Mouse (Mus musculus): ENCODE results near the gene Daw1.

The Daw1 gene

DNA sequence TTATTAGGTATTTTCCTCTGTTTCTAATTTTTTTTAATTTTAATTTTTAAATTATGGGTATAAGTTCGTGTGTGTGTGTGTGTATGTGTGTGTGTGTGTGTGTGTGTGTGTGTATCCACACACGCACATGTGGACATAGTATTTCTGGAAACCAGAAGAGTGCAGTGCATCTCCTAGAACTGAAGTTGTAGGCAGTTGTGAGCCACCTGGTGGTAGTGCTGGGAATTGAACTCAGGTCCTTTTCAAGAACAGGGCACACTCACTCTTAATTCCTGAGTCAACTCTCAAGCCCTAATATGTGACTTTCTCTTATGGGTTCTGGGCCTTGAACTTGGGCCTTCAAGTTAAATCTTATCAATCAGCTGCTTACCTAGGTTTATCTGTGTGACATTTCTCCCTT, 27.6 kb downstream of the Daw1 start:
- peak; percentile 84 for DNase-seq (ENCODE audit: low read depth, low spot score)

DNA sequence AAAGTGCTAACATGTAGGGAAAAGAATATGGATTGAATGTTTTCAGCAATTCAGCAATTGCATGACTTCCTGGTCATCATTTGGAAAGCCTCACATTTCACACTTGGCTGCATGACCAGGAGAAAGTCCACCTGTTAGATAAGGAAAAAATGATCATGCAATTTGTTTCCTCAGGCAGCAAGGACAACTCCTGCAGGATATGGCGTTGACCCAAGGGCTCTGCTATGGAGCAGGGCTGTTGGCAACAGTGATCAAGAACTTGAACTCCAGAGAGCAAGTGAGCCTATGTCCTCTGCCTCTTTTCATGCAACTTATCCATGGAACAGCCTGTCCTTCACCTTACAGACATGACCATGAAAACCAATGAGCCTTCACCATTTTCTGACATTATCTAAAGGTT, 50.4 kb downstream of the Daw1 start:
- DNase-seq (ENCODE audit: low read depth, low spot score) = peak; percentile 51

DNA sequence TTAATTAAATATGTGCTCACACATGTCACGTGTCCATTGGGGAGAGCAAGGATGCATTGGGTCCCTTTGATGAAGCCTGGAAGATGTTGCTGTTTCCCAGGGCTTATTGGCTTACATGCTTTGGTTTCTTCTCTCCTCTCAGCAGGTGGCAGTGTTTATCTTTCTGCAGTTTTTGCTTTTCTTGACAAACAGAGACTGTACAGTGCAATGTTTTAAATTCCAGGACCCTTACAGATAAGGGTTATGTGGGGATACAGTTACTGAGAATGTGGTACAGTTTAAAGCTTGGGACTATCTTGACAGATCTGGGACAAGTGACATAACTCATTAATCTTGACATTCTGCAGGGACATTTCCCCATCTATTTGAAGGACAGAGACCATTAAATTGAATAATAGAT, 58.7 kb downstream of the Daw1 start:
- peak; percentile 74 for DNase-seq (ENCODE audit: low read depth, low spot score)

DNA sequence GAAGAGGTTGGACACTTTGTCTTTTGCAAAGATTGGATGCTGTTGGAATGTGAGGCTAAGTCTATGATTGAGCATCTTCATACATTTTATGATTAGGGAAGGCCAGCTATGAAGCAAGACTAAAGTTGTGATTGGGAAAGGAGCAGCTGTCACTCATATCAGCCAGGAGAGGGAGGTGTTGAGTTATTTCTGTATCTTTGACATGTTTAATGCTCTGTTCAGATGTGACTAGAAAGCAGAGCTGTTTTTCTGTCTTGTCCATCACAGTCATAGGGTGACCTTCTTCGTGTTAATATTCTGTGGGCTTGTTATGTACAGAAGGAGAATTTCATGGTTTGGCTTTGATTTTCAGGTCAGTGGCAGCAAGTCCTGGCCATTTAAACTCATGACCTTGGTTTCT, 63.5 kb downstream of the Daw1 start:
- peak; percentile 68 for DNase-seq (ENCODE audit: low read depth, low spot score)

DNA sequence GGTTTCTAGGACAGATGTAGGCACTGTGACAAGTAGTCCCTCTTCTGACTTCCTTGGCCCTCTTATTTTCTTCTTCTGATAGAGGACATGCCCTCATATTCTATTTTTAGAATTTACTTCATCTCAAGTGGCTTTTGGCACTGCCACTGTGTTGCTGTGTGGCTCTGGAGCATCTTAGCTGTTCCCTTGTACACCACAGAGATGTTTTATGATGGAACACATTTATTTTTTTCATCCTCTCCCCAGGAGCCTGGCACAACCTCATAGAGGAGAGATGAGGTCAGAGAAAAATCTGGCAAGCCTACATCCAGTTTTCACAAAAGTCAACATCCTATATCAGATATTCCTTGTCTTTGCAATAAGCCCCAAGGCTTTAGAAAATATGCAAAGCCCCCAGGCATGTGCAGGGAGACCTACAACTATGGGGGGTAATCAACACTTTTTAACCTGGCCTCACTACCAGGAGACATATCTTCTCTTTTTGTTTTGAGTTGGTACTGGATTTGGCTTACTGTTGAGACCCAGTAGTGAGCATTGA, 64.9 kb downstream of the Daw1 start:
- DNase-seq (ENCODE audit: low read depth, low spot score) = peak; percentile 94

DNA sequence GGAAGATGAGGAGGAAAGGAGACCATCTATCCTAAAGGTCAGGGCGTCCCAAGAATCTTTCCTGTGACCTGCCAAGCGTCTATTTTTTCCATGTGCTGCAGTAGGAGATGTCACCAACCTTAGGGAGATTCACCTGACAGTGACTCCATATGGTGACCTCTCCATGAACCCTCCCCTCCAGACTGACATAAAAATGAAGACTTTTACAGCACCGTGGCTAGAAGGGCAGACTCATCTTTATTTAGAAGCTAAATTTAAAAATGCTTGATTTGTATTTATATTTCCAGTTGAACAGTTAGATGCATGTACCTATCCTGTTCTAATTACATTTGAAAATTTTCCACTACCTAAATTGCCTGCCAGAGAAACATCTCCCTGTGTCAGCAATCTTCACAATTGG, 68.4 kb downstream of the Daw1 start:
- peak; percentile 77 for DNase-seq (ENCODE audit: low read depth, low spot score)

DNA sequence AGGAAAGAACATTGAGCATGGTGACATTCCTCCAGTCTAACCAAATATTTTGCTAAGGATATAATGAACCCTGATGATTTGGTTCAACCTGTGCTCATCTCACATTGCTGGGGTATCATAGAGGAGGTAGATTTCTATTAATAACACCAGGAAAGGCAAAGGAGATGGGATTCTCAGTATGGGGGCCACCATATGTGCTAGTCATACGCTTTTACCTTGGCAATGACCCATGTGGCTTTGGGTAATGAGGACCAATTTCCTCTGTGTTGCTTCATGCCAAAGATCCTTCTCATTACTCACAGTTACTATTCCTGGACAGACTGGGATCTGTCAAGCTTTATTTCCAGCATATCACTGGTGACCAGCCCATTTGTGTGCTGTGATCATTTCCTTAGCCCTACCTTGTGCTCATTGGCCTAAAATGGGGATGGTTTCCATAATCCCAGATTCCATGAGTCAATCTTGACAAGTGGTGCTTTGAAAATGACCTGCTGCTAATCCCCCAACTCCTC, 88.7 kb downstream of the Daw1 start:
- peak; percentile 98 for DNase-seq (ENCODE audit: low read depth, low spot score)

DNA sequence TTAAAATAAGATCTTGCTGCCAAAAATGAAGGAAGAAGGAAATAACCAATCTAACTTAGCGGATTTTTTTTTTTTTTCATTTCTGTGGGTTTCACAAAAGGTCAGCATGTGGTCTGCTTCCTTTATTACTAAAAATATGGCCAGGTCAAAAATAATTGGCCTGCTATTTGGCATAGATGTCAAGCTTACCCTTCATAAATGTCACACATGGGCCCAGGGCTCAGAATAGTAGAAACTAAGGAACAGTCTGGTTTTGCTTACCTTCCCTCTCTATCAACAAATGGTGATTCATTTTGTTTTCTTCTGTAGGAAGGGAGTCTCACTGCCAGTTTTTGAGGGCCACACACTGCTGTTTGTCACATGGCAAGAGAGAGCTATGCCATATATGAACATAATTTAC, 92.2 kb downstream of the Daw1 start:
- peak; percentile 61 for DNase-seq (ENCODE audit: low read depth, low spot score)

Measured in brain, adult 2 months (tissue).